In the genomic region with DNA sequence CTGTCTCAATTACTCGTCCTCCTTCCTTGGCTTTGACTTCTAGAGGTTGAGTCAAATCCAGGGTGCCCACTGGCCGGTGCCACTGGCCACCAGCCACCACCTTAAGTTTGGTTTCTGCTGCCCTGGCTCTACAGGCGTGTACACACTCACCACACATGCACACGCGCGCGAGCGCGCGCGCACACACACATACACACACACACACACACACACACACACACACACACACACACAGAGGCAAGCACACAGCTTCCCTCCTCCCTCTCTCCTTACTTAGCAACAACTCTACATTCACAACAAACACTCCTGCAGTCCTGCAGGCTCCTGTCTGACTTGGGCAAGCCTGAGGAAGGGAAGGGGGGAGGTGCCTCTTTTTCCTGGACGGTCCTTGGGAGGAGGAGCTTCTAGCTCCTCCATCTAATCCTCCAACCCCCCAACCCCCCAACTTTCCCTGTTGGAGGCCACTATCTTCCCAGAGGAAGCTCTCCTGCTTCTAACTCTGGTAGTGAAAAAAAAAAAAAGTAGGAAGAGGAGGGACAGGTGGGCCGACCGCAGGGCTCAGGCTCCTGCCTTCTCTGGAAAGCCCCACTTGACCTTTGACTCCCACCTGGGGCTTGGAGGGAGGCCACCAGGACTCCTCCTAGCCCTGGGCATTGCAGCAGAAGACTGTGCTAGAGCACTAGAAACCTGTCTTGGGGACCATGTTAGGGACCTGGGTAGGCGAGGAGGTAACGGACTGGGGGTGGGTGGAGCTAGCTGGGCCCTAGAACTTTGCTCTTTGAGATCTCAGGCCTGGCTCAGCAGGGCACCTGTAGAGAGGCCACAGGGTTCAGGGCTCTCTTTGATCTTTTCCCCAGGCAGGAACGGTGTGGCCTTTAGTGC, we compare ENCODE assay signal across 9 mouse cellular contexts. TPM values are rescaled to one million over a fixed set of nuclear protein-coding genes. Genes with fewer than 3 reads are reported as not detected.
DNase-seq lines count a peak whose midpoint lies in the region; ATAC-seq and TF ChIP-seq lines count a peak whose summit lies in the region.
"Had no signal": no experiment of that assay in that cellular context is flagged by ENCODE, and none has a peak within 500 bp of the region (broad histone marks: within the 10 kb centered on the region; RNA-seq: fewer than 3 reads in every experiment).

No protein-coding gene starts in this region.

- no peaks in the 10 kb centered on the region for H3K27me3 ChIP-seq in embryonic facial prominence, embryonic 15.5 days
- H3K27me3 ChIP-seq in hindbrain, embryonic 15.5 days, result no peaks in the 10 kb centered on the region
- H3K27me3 ChIP-seq in neural tube, embryonic 13.5 days, result no peaks in the 10 kb centered on the region

- peak overlapping the region; percentile 83 for H3K4me2 ChIP-seq in embryonic facial prominence, embryonic 15.5 days (replicated peaks)
- H3K4me2 ChIP-seq in hindbrain, embryonic 15.5 days, result peak overlapping the region; percentile 81
- peak overlapping the region; percentile 98 for H3K4me2 ChIP-seq in neural tube, embryonic 13.5 days

- H3K9me3 ChIP-seq in ES-E14 (ENCODE audit: control insufficient read depth, insufficient read depth, low read depth, low read length), result no peaks in the 10 kb centered on the region
- H3K9me3 ChIP-seq in embryonic facial prominence, embryonic 15.5 days (replicated peaks), result no peaks in the 10 kb centered on the region
- no peaks in the 10 kb centered on the region for H3K9me3 ChIP-seq in hindbrain, embryonic 15.5 days
- H3K9me3 ChIP-seq in neural tube, embryonic 13.5 days, result no peaks in the 10 kb centered on the region

- H3K4me3 ChIP-seq in ES-E14 (ENCODE audit: insufficient read depth in 1 of 2, low read depth in 1 of 2, low read length in 2 of 2, poor library complexity in 1 of 2, severe bottlenecking in 1 of 2), result peak overlapping the region; percentile 10 to 28; a peak in 3 of 4 replicates
- H3K4me3 ChIP-seq in embryonic facial prominence, embryonic 15.5 days (replicated peaks), result peak overlapping the region; percentile 97
- peak overlapping the region; percentile 17; the same call in 1 of the 2 replicates for H3K4me3 ChIP-seq in hindbrain, embryonic 15.5 days
- peak overlapping the region; percentile 15; the same call in 1 of the 2 replicates for H3K4me3 ChIP-seq in neural tube, embryonic 13.5 days

- WGBS in embryonic facial prominence, embryonic 15.5 days, result 16% methylated on average over 17 of the region's 17 CpGs
- 19% methylated on average over 17 of the region's 17 CpGs for WGBS in hindbrain, embryonic 15.5 days
- 19% methylated on average over 17 of the region's 17 CpGs for WGBS in neural tube, embryonic 13.5 days

- DNase-seq in 3134 (ENCODE audit: extremely low read depth, insufficient read length, low spot score) (peak; percentile 63), ES-E14 (ENCODE audit: low read depth, low spot score) (no peak), liver (peak; percentile 32)
- no peak for DNase-seq in layer of hippocampus, postnatal 14 days (ENCODE audit: low spot score in 2 of 2)

- peaks cover 3 to 81% of the 10 kb centered on the region in 2 experiments; a peak in 3 of 4 replicates for H3K4me1 ChIP-seq in ES-E14 (ENCODE audit: control insufficient read depth in 2 of 2, insufficient read depth in 2 of 2, low read length in 2 of 2, poor library complexity in 1 of 2)
- peaks cover 99% of the 10 kb centered on the region for H3K4me1 ChIP-seq in embryonic facial prominence, embryonic 15.5 days
- peaks cover 94% of the 10 kb centered on the region for H3K4me1 ChIP-seq in hindbrain, embryonic 15.5 days (replicated peaks)
- H3K4me1 ChIP-seq in neural tube, embryonic 13.5 days (replicated peaks), result peaks cover 98% of the 10 kb centered on the region

- peak overlapping the region; percentile 54; the same call in 1 of the 2 replicates for H3K27ac ChIP-seq in ES-E14 (ENCODE audit: insufficient read depth, low read depth, low read length, poor library complexity, severe bottlenecking)
- peak overlapping the region; percentile 96 for H3K27ac ChIP-seq in embryonic facial prominence, embryonic 15.5 days (replicated peaks)
- H3K27ac ChIP-seq in hindbrain, embryonic 15.5 days (replicated peaks), result peak overlapping the region; percentile 66
- H3K27ac ChIP-seq in neural tube, embryonic 13.5 days (replicated peaks), result peak overlapping the region; percentile 79
- H3K27ac ChIP-seq: macrophage had no signal

- in situ Hi-C loops in ES-E14 (cut with MboI; ENCODE audit: low sequenced_read_pairs in 2 of 2, unreplicated experiment in 2 of 2), result no loop called here

- no peaks in the 10 kb centered on the region for H3K36me3 ChIP-seq in ES-E14 (ENCODE audit: control insufficient read depth, insufficient read depth, low read length, poor library complexity, severe bottlenecking)
- 0 out of 2 replicates have a peak, but pooled peaks cover 6% of the 10 kb centered on the region for H3K36me3 ChIP-seq in embryonic facial prominence, embryonic 15.5 days
- H3K36me3 ChIP-seq in hindbrain, embryonic 15.5 days, result no peaks in the 10 kb centered on the region
- H3K36me3 ChIP-seq in neural tube, embryonic 13.5 days, result no peaks in the 10 kb centered on the region

- peak overlapping the region; percentile 26; the same call in 1 of the 2 replicates for H3K9ac ChIP-seq in ES-E14 (ENCODE audit: insufficient read depth, low read depth, low read length, poor library complexity, severe bottlenecking)
- H3K9ac ChIP-seq in embryonic facial prominence, embryonic 15.5 days, result no peak overlapping the region
- H3K9ac ChIP-seq in hindbrain, embryonic 15.5 days, result no peak overlapping the region
- H3K9ac ChIP-seq in neural tube, embryonic 13.5 days, result peak overlapping the region; percentile 56

- no peak for ATAC-seq in embryonic facial prominence, embryonic 15.5 days (ENCODE audit: insufficient number of reproducible peaks, low FRiP score, low TSS enrichment, low read depth)
- no peak for ATAC-seq in hindbrain, embryonic 15.5 days (ENCODE audit: low FRiP score, low read depth)
- ATAC-seq in neural tube, embryonic 13.5 days (ENCODE audit: low read depth), result no peak
- ATAC-seq in monocyte, adult 5-6 weeks (replicated peaks; ENCODE audit: insufficient number of reproducible peaks, low FRiP score, low TSS enrichment, poor library complexity, severe bottlenecking), result no peak

TF ChIP-seq in ES-E14, 5 proteins besides CTCF, POLR2A, EP300 and RAD21:
- TF ChIP-seq MAFK (IDR thresholded peaks at IDR 0.05; ENCODE audit: insufficient read depth, low read depth, low read length) (no peak), ZNF384 (IDR thresholded peaks at IDR 0.05; ENCODE audit: low read depth, low read length) (0 out of 2 replicates have a peak, but pooled peaks have one; percentile 71)
TF ChIP-seq in ES-E14: peak in this region for 1.

RNA-seq across cellular contexts. Expression of gene Bcl9l, which starts 7.7 kb away (rescaled TPM):
- total RNA-seq in ES-E14 (2012; rRNA removed), result 4.9 and 6.7 TPM in 2 replicates
- polyA plus RNA-seq in embryonic facial prominence, embryonic 15.5 days (2015; fragmentation: Nextera tagmentation; extraction: Ambion mirVana), result 21.2 and 21.8 TPM in 2 replicates
- polyA plus RNA-seq in hindbrain, embryonic 15.5 days (2015; fragmentation: Nextera tagmentation; extraction: Ambion mirVana), result 10.7 and 11.9 TPM in 2 replicates
- 9.4 and 9.6 TPM in 2 replicates for polyA plus RNA-seq in neural tube, embryonic 13.5 days (2015; fragmentation: Nextera tagmentation; extraction: Ambion mirVana)
- 2.8 to 14.1 TPM (median 2.8 TPM) in 3 replicates for total RNA-seq in monocyte, adult 5-6 weeks (2017)
- 10 to 100 TPM; 76.1 to 76.3 TPM for total RNA-seq in layer of hippocampus, postnatal 14 days (2021)

RNA-seq across cellular contexts. Expression of gene Upk2, which starts 35.6 kb away (rescaled TPM):
- 0.31 and 1.1 TPM in 2 replicates for total RNA-seq in ES-E14 (2012; rRNA removed)
- polyA plus RNA-seq in embryonic facial prominence, embryonic 15.5 days (2015; fragmentation: Nextera tagmentation; extraction: Ambion mirVana), result 2.1 and 3.3 TPM in 2 replicates
- not detected in 2 replicates for polyA plus RNA-seq in hindbrain, embryonic 15.5 days (2015; fragmentation: Nextera tagmentation; extraction: Ambion mirVana)
- polyA plus RNA-seq in neural tube, embryonic 13.5 days (2015; fragmentation: Nextera tagmentation; extraction: Ambion mirVana), result not detected in 2 replicates
- not detected in 3 replicates for total RNA-seq in monocyte, adult 5-6 weeks (2017)
- not detected for total RNA-seq in layer of hippocampus, postnatal 14 days (2021)
- polyA plus RNA-seq: macrophage had no signal

RNA-seq across cellular contexts. Expression of gene Foxr1, which starts 49.4 kb away (rescaled TPM):
- 0.79 and 1.9 TPM in 2 replicates for total RNA-seq in ES-E14 (2012; rRNA removed)
- polyA plus RNA-seq in embryonic facial prominence, embryonic 15.5 days (2015; fragmentation: Nextera tagmentation; extraction: Ambion mirVana), result not detected in 2 replicates
- polyA plus RNA-seq in hindbrain, embryonic 15.5 days (2015; fragmentation: Nextera tagmentation; extraction: Ambion mirVana), result not detected in 2 replicates
- polyA plus RNA-seq in neural tube, embryonic 13.5 days (2015; fragmentation: Nextera tagmentation; extraction: Ambion mirVana), result not detected in 2 replicates
- not detected in 3 replicates for total RNA-seq in monocyte, adult 5-6 weeks (2017)
- total RNA-seq in layer of hippocampus, postnatal 14 days (2021), result not detected
- polyA plus RNA-seq: macrophage had no signal

Comparison
In these comparisons a context has a peak if more than half of its experiments do, and no peak if none do; other contexts are left out.
1. DNase-seq: peak in 3134 (single experiment) and liver (single experiment); none in ES-E14 (single experiment) and layer of hippocampus, postnatal 14 days (0 of 2).
2. H3K4me3 ChIP-seq: peak in every context shown above with its lines; median percentile 97 in embryonic facial prominence, embryonic 15.5 days; 19 in ES-E14; 17 in hindbrain, embryonic 15.5 days; 15 in neural tube, embryonic 13.5 days.
3. H3K9ac ChIP-seq: peak in ES-E14 (single experiment) and neural tube, embryonic 13.5 days (single experiment); none in embryonic facial prominence, embryonic 15.5 days (single experiment) and hindbrain, embryonic 15.5 days (single experiment).
4. Peak in every context shown above with its lines, with median percentiles within 50 percentile points of each other: H3K27ac ChIP-seq and H3K4me2 ChIP-seq.